Mouse (Mus musculus): ENCODE measurements around the gene Smtn. TPM values are rescaled to one million over a fixed set of nuclear protein-coding genes. Genes with fewer than 3 reads are reported as not detected.

The Smtn gene
- polyA plus RNA-seq, 1 experiment, result 57.2 TPM

DNA sequence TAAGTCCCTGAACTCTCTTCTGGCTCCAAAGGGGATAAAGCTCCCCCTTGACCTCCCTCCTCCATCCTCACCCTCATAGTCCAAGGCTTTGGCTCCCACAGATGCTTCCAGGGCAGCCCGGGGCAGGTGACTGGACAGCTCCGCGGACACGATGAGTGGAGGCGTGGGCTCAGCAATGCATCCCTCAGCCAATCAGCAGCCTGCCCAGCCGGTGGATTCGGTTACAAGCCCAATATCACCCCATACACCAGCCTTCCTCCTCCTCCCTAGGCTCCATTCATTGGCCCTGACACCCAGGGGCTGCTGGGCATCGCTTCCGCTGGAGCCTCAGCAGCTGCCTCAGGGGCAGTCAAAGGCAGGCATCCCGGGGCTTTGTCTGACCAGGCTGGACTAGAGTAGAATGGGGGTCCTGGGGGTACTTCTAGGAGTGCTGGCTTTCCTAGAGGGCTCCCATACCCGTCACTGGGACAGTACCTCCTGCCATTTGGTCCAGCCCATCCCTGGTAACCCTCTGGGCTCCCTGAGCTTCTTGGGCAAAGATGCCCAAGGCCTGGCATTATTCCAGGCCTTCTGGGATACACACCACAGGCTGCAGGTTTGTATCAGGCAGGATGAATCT is 52.4 kb downstream of the Smtn start, which contains the start of gene Pla2g3:
Gene Pla2g3, plus strand, starts transcription at position 333 of the 619 bp plus-strand sequence.
- H3K4me1 ChIP-seq (ENCODE audit: control insufficient read depth, insufficient read depth, low read length), result no peaks in the 10 kb centered on the region
- no peak for TF ChIP-seq CTCF (conservative IDR thresholded peaks at IDR 0.05; ENCODE audit: insufficient read depth, insufficient read length, low read depth, low read length)
- no peaks in the 10 kb centered on the region for H3K36me3 ChIP-seq (ENCODE audit: control insufficient read depth, insufficient read depth, low read length)
- WGBS, result 27% methylated on average over 11 of the region's 11 CpGs
- H3K4me3 ChIP-seq (ENCODE audit: insufficient read depth, low read depth, low read length), result no peak within 1 kb of the TSS
- no peaks in the 10 kb centered on the region for H3K27me3 ChIP-seq (replicated peaks; ENCODE audit: control insufficient read depth, insufficient read depth, low read length)
- H3K27ac ChIP-seq (ENCODE audit: insufficient read depth, low read depth, low read length), result no peak within 1 kb of the TSS
- DNase-seq, result no peak

DNA sequence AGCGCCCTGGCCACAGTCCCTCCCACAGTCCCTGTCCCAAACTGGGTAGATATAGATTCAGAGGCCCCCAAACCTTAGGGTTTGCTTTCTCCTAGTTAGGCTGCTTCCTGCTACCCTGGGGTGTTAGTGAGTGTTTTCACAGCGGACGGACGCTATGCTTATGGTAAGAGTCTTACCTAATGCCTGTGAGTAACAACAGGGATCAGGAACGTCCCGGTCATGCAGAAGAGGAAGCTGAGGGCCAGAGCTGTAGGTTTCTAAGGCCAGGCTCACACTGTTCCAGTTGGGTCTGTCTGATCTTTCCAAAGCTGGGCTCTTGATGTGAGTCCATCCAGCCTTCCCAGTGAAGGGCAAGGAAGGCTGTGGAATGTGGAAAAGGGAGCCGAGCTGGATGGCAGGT is 54.1 kb downstream of the Smtn start:
- no peaks in the 10 kb centered on the region for H3K27me3 ChIP-seq (replicated peaks; ENCODE audit: control insufficient read depth, insufficient read depth, low read length)
- H3K36me3 ChIP-seq (ENCODE audit: control insufficient read depth, insufficient read depth, low read length), result no peaks in the 10 kb centered on the region
- WGBS, result 76% methylated on average over 7 of the region's 7 CpGs
- DNase-seq, result no peak
- no peak overlapping the region for H3K4me3 ChIP-seq (ENCODE audit: insufficient read depth, low read depth, low read length)
- H3K27ac ChIP-seq (ENCODE audit: insufficient read depth, low read depth, low read length), result no peak overlapping the region
- no peaks in the 10 kb centered on the region for H3K4me1 ChIP-seq (ENCODE audit: control insufficient read depth, insufficient read depth, low read length)
- TF ChIP-seq POLR2A (IDR thresholded peaks at IDR 0.05; ENCODE audit: low read depth, low read length), result no peak
- no peak for TF ChIP-seq CTCF (conservative IDR thresholded peaks at IDR 0.05; ENCODE audit: insufficient read depth, insufficient read length, low read depth, low read length)

DNA sequence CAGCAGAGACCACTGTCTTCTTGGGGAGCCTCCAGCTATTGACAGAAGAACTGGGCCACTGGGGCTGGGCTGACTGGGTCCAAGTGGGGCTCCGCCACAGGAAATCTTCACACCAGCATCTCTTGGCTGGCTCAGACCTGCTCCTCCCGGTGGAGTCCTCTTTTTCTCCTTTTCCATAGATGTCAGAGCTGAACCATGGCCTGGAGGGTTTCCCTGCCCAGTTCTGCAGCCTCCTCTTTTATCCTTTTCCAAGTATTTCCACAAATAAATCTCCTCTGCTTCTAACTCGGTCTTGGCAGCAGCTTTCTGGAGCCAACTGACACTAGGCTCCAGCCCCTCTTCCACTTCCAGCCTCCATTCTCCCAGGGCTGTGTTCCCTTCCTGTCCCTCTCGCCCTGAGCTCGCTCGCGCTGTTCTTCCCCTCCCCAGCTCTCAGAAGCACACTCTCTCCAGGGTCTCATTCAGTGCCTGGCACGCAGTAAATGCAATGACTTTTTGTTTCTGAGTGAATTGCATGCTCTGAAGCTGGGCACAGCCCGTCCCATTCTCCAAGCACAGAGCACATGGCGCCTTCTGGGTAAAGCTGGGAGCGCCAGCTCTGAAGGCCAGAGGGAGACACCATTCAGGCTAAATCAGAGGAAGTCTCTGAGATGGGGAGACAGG is 56.3 kb downstream of the Smtn start:
- Histone ChIP-seq H3K4me3 (ENCODE audit: insufficient read depth, low read depth, low read length) (no peak overlapping the region), H3K27ac (ENCODE audit: insufficient read depth, low read depth, low read length) (no peak overlapping the region), H3K36me3 (ENCODE audit: control insufficient read depth, insufficient read depth, low read length) (no peaks in the 10 kb centered on the region), H3K4me1 (ENCODE audit: control insufficient read depth, insufficient read depth, low read length) (no peaks in the 10 kb centered on the region), H3K27me3 (replicated peaks; ENCODE audit: control insufficient read depth, insufficient read depth, low read length) (no peaks in the 10 kb centered on the region)
- WGBS, result 67% methylated on average over 11 of the region's 11 CpGs
- no peak for DNase-seq
- TF ChIP-seq CTCF (conservative IDR thresholded peaks at IDR 0.05; ENCODE audit: insufficient read depth, insufficient read length, low read depth, low read length) (no peak), POLR2A (IDR thresholded peaks at IDR 0.05; ENCODE audit: low read depth, low read length) (no peak)

DNA sequence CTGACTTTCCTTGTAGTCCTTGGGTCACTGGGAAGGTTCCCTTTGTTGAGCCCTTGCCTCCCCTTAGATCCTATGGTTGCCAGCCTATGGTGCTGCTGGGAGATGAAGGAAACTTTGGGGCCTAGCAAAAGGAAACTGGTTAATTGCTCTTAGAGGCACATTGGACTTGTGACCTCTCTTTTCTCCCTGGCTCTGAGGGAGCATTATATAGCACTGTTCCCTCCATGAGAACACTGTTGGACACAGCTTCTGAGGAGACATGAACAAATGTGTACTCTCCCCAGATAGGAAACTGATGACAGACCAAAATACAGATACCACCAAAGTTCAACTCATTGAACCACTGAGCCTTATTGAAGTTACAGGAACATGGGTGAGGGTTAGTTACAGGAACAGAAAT is 64.9 kb downstream of the Smtn start:
- TF ChIP-seq CTCF (conservative IDR thresholded peaks at IDR 0.05; ENCODE audit: insufficient read depth, insufficient read length, low read depth, low read length), result no peak
- TF ChIP-seq POLR2A (IDR thresholded peaks at IDR 0.05; ENCODE audit: low read depth, low read length), result no peak
- Histone ChIP-seq H3K36me3 (ENCODE audit: control insufficient read depth, insufficient read depth, low read length) (no peaks in the 10 kb centered on the region), H3K4me3 (ENCODE audit: insufficient read depth, low read depth, low read length) (no peak overlapping the region), H3K27ac (ENCODE audit: insufficient read depth, low read depth, low read length) (no peak overlapping the region), H3K4me1 (ENCODE audit: control insufficient read depth, insufficient read depth, low read length) (no peaks in the 10 kb centered on the region), H3K27me3 (replicated peaks; ENCODE audit: control insufficient read depth, insufficient read depth, low read length) (no peaks in the 10 kb centered on the region)
- no peak for DNase-seq

DNA sequence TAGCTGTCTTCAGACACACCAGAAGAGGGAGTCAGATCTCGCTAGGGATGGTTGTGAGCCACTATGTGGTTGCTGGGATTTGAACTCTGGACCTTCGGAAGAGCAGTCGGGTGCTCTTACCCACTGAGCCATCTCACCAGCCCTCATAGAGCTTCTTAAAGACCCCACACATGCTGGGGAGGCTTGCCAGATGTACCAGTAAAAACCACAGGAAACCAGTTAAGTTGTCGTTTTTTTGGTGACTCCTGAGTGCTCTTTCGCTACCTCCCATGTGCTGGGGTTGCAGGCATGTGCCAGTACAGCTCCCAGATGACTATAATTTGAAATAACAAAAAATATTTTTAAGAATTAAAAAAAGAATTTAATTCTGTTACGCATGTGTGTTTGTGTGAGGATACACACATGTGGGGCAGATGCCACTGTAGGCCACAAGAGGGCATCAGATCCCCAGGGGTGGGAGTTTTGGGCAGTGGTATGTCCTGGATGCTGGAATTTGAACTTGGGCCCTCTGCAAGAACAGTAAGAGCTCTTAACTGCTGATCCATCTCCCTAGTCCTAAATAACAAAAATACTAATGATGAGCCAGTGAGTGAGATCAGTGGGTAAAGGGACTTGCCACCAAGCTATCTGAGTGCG is 65.8 kb downstream of the Smtn start:
- Histone ChIP-seq H3K27me3 (replicated peaks; ENCODE audit: control insufficient read depth, insufficient read depth, low read length) (no peaks in the 10 kb centered on the region), H3K4me1 (ENCODE audit: control insufficient read depth, insufficient read depth, low read length) (no peaks in the 10 kb centered on the region), H3K4me3 (ENCODE audit: insufficient read depth, low read depth, low read length) (no peak overlapping the region), H3K27ac (ENCODE audit: insufficient read depth, low read depth, low read length) (no peak overlapping the region), H3K36me3 (ENCODE audit: control insufficient read depth, insufficient read depth, low read length) (no peaks in the 10 kb centered on the region)
- DNase-seq, result peak; percentile 65
- TF ChIP-seq CTCF (conservative IDR thresholded peaks at IDR 0.05; ENCODE audit: insufficient read depth, insufficient read length, low read depth, low read length) (peak; percentile 86), POLR2A (IDR thresholded peaks at IDR 0.05; ENCODE audit: low read depth, low read length) (no peak)
- WGBS, result 85% methylated on average over 7 of the region's 7 CpGs

DNA sequence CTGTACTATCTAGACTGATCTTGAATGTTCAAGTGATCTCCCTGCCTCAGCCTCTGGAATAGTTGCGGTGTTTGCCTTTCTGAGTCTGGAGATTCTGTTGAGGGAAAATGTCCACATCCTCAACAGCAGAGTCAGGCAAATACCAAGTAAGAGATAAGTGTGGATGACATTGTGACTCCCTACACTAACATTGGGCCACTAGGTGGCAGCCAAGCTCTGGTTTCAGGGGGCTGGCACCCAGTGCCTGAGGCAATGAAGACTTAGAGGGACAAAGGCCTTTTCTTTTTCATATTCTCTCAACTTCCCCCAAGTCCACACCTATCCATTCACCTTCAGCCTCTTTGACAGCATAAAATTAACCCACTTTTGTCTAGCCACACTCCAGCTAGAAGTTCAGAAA is 67.9 kb downstream of the Smtn start:
- peak; percentile 94 for TF ChIP-seq CTCF (conservative IDR thresholded peaks at IDR 0.05; ENCODE audit: insufficient read depth, insufficient read length, low read depth, low read length)
- TF ChIP-seq POLR2A (IDR thresholded peaks at IDR 0.05; ENCODE audit: low read depth, low read length), result no peak
- WGBS, result 30% methylated on average over 1 of the region's 1 CpGs
- peak; percentile 89 for DNase-seq
- Histone ChIP-seq H3K4me3 (ENCODE audit: insufficient read depth, low read depth, low read length) (no peak overlapping the region), H3K4me1 (ENCODE audit: control insufficient read depth, insufficient read depth, low read length) (no peaks in the 10 kb centered on the region), H3K36me3 (ENCODE audit: control insufficient read depth, insufficient read depth, low read length) (no peaks in the 10 kb centered on the region), H3K27ac (ENCODE audit: insufficient read depth, low read depth, low read length) (no peak overlapping the region), H3K27me3 (replicated peaks; ENCODE audit: control insufficient read depth, insufficient read depth, low read length) (no peaks in the 10 kb centered on the region)

DNA sequence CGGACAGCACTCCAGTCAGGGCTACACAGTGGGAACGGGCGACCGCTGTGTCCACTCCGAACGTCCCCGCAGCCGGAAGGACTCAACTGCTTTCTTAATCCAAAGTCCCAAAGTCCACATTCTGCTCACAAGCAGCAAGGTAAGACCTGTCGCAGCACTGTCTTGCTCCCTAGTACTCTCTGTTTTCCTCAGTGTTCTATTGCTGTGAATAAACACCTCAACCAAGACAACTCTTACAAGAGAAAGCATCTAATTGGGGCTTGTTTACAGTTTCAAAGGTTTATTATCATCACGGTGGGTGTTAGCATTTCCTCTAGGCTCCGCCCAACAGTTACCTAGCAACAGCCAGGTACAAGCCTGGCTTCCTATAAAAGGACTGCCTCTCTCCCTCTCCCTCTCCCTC is 69.0 kb downstream of the Smtn start:
- TF ChIP-seq CTCF (conservative IDR thresholded peaks at IDR 0.05; ENCODE audit: insufficient read depth, insufficient read length, low read depth, low read length), result no peak
- no peak for TF ChIP-seq POLR2A (IDR thresholded peaks at IDR 0.05; ENCODE audit: low read depth, low read length)
- Histone ChIP-seq H3K27ac (ENCODE audit: insufficient read depth, low read depth, low read length) (peak overlapping the region; percentile 79; the same call in 1 of the 2 replicates), H3K4me3 (ENCODE audit: insufficient read depth, low read depth, low read length) (no peak overlapping the region), H3K4me1 (ENCODE audit: control insufficient read depth, insufficient read depth, low read length) (no peaks in the 10 kb centered on the region), H3K27me3 (replicated peaks; ENCODE audit: control insufficient read depth, insufficient read depth, low read length) (no peaks in the 10 kb centered on the region), H3K36me3 (ENCODE audit: control insufficient read depth, insufficient read depth, low read length) (no peaks in the 10 kb centered on the region)
- DNase-seq, result peak; percentile 75
- WGBS, result 19% methylated on average over 11 of the region's 11 CpGs

Other genes starting within 250 kb of the Smtn start
- 8.5 and 12.6 TPM in 2 replicates for gene Pik3ip1, start 210.2 kb downstream of the Smtn start, polyA plus RNA-seq (2012; rRNA removed)
- gene Limk2, start 131.4 kb downstream of the Smtn start, polyA plus RNA-seq (2012; rRNA removed), result 41.3 and 48.7 TPM in 2 replicates
- 48.9 and 49.4 TPM in 2 replicates for gene Rnf185, start 88.2 kb downstream of the Smtn start, polyA plus RNA-seq (2012; rRNA removed)
- gene Pla2g3, start 52.3 kb downstream of the Smtn start, polyA plus RNA-seq (2012; rRNA removed), result 0.19 and 0.27 TPM in 2 replicates
- gene Inpp5j, start 35.8 kb downstream of the Smtn start, polyA plus RNA-seq (2012; rRNA removed), result 24.0 and 28.0 TPM in 2 replicates
- gene Selenom, start 25.9 kb downstream of the Smtn start, polyA plus RNA-seq (2012; rRNA removed), result 136 and 163 TPM in 2 replicates
- gene Morc2a, start 108.6 kb upstream of the Smtn start, polyA plus RNA-seq (2012; rRNA removed), result 8.6 and 9.2 TPM in 2 replicates

All from kidney, adult 2 months (tissue).